Mouse (Mus musculus) ES-E14 (cell line): ENCODE results near the gene Dcaf17. TPM values are rescaled to one million over a fixed set of nuclear protein-coding genes. Genes with fewer than 3 reads are reported as not detected.

Source experiments
- DNase-seq: peaks from one replicate; pipeline ENCODE4 v3.0.0-alpha.2; 2013; ENCODE audit warnings: low read depth, low spot score
- H3K27ac ChIP-seq: 2 replicates; pipeline ENCODE4 v1.5.1; 2012; ENCODE audit warnings: low read depth, mild to moderate bottlenecking, low read length, moderate library complexity, mixed read lengths; ENCODE audit not compliant: poor library complexity, insufficient read depth, severe bottlenecking
- H3K36me3 ChIP-seq: 2 replicates; pipeline ENCODE4 v1.6.1; 2012; ENCODE audit warnings: mild to moderate bottlenecking, low read length, moderate library complexity, mixed read lengths; ENCODE audit not compliant: control insufficient read depth, poor library complexity, insufficient read depth, severe bottlenecking
- H3K4me1 ChIP-seq, 2 experiments: fragments of 150-350 bp in 1 of 2; sonication (generic) in 1 of 2; 2 replicates each; pipeline ENCODE4 v1.6.1; 2012; ENCODE audit warnings: low read length in 2 of 2, mild to moderate bottlenecking in 1 of 2, mixed read lengths in 1 of 2; ENCODE audit not compliant: control insufficient read depth in 2 of 2, insufficient read depth in 2 of 2, poor library complexity in 1 of 2
- H3K4me3 ChIP-seq, 2 experiments: fragments of 150-350 bp in 1 of 2; sonication (generic) in 1 of 2; 2 replicates each; pipeline ENCODE4 v1.5.1; 2012; ENCODE audit warnings: low read length in 2 of 2, low read depth in 1 of 2, mild to moderate bottlenecking in 1 of 2, mixed read lengths in 1 of 2; ENCODE audit not compliant: insufficient read depth in 1 of 2, poor library complexity in 1 of 2, severe bottlenecking in 1 of 2
- H3K9ac ChIP-seq: 2 replicates; pipeline ENCODE4 v1.6.1; 2012; ENCODE audit warnings: low read depth, mild to moderate bottlenecking, low read length, mixed read lengths; ENCODE audit not compliant: poor library complexity, insufficient read depth, severe bottlenecking
- H3K9me3 ChIP-seq: fragments of 150-350 bp; sonication (generic); 2 replicates; pipeline ENCODE4 v1.6.1; 2012; ENCODE audit warnings: low read depth, mild to moderate bottlenecking, low read length; ENCODE audit not compliant: control insufficient read depth, insufficient read depth
- CHD2 ChIP-seq: IDR thresholded peaks from 2 replicates; pipeline ENCODE4 v1.6.1; 2014; ENCODE audit warnings: mild to moderate bottlenecking, low read depth, low read length, inconsistent platforms
- HCFC1 ChIP-seq: IDR thresholded peaks from 2 replicates; pipeline ENCODE4 v1.6.1; 2012; ENCODE audit warnings: low read length, inconsistent platforms, borderline replicate concordance; ENCODE audit not compliant: insufficient read depth
- MAFK ChIP-seq: IDR thresholded peaks from 2 replicates; pipeline ENCODE4 v1.6.1; 2014; ENCODE audit warnings: mild to moderate bottlenecking, low read depth, low read length, inconsistent platforms; ENCODE audit not compliant: insufficient read depth
- ZC3H11A ChIP-seq: IDR thresholded peaks from 2 replicates; pipeline ENCODE4 v1.6.1; 2012; ENCODE audit warnings: low read depth, mild to moderate bottlenecking, inconsistent platforms, low read length, borderline replicate concordance
- ZNF384 ChIP-seq: IDR thresholded peaks from 2 replicates; pipeline ENCODE4 v1.6.1; 2012; ENCODE audit warnings: low read depth, low read length, inconsistent platforms
- in situ Hi-C, 2 experiments: fragments of 600-800 bp; cut with MboI; formaldehyde crosslinking; loops; one replicate each; pipeline ENCODE4 v1.15.1; 2025; ENCODE audit warnings: low sequenced_read_pairs in 2 of 2, inconsistent platforms in 1 of 2; ENCODE audit not compliant: unreplicated experiment in 2 of 2
- total RNA-seq: library from RNA; depleted of rRNA; stranded (reverse); fragments of 300-350 nt; gene quantifications from 2 replicates; pipeline ENCODE4 v1.2.3, GENCODE M21; 2012

Gene Dcaf17
- total RNA-seq, 1 experiment = 20.0 TPM

GRCm38 (mm10) chr2:71050511-71050910, 4.6 kb upstream of the Dcaf17 start:
- Histone ChIP-seq H3K9me3 (no peaks in the 10 kb centered on the region), H3K9ac (no peak overlapping the region), H3K4me3 (no peak overlapping the region), H3K36me3 (peaks cover 2% of the 10 kb centered on the region), H3K4me1 (peaks cover 6 to 10% of the 10 kb centered on the region in 2 experiments; a peak in 3 of 4 replicates), H3K27ac (no peak overlapping the region)
- TF ChIP-seq ZC3H11A (no peak), CHD2 (no peak), ZNF384 (no peak), HCFC1 (no peak), MAFK (no peak)
- in situ Hi-C loops = no loop called here
- DNase-seq = no peak

- Histone ChIP-seq H3K9ac (peak overlapping the region; percentile 97; the same call in 1 of the 2 replicates), H3K27ac (no peak overlapping the region), H3K9me3 (no peaks in the 10 kb centered on the region), H3K4me1 (peaks cover 8 to 9% of the 10 kb centered on the region in 2 experiments; a peak in 3 of 4 replicates), H3K36me3 (peaks cover 3% of the 10 kb centered on the region; the same call in 1 of the 2 replicates), H3K4me3 (peak overlapping the region; percentile 90 to 96)
- TF ChIP-seq CHD2 = no peak
- TF ChIP-seq ZC3H11A = no peak
- TF ChIP-seq ZNF384 = no peak
- TF ChIP-seq HCFC1 = no peak
- no peak for TF ChIP-seq MAFK
- in situ Hi-C loops = no loop called here
- DNase-seq = no peak
These were observed 412 bp upstream of the Dcaf17 start for GRCm38 (mm10) chr2:71054716-71055115.

DNA sequence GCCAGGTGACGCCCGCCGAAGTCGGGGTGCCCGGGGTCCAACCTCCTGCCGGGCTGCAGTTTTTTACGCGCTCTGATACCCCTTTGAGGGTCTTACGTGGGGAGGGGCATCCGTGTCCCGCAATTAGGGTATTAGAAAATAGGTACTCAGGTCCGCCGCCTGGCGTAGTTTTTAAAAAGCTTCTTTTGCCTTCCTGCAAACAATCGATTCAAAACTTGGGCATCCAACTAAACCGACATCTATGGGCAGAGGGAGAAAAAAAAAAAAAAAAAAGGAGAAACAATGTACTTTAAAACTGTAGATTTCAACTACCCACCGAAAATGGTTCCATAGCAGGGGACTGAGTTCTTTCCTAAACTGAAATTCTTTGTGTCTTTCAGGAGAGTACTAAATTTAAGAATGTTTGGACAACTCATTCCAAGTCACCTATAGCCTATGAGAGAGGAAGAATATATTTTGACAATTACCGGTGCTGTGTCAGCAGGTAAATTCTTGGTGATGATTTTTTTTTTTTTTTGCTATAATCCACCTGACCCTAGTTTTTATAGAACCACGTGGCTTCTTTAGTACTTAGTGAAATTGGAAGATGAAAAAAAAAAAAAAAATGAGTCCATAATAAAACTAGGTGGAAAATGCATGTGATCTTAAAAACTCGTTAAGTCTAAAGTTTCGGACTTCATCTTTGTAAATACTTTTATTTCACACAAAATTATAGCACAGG, 1.1 kb downstream of the Dcaf17 start:
- no peaks in the 10 kb centered on the region for H3K9me3 ChIP-seq
- peaks cover 6% of the 10 kb centered on the region; the same call in 1 of the 2 replicates for H3K36me3 ChIP-seq
- TF ChIP-seq MAFK (no peak), ZNF384 (0 out of 2 replicates have a peak, but pooled peaks have one; percentile 30)
- H3K4me1 ChIP-seq = peaks cover 6% of the 10 kb centered on the region in 2 experiments; a peak in 3 of 4 replicates
- no peak for DNase-seq
- peak overlapping the region; percentile 89 to 90 for H3K4me3 ChIP-seq
- in situ Hi-C loops = no loop called here
- peak overlapping the region; percentile 60 for H3K27ac ChIP-seq
- peak overlapping the region; percentile 90 for H3K9ac ChIP-seq

DNA sequence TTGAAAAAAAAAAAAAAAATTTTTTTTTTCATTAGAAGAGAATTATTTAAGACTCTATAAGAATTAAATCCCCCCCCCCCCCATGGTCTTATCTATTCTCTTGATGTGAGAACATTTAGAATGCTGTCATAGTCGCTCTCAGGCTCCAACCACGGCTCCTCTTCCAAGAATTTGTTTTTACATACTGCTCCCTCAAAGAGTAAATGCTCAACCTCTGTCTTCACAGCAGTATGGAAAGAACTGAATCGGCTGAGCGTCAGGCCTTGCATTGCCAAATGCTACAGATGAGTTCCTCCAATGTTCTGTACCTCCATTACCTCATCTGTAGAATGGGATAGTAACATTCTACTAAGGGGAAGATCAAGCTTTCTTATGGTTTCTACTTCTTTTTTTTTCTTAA, 16.5 kb downstream of the Dcaf17 start:
- H3K36me3 ChIP-seq = no peaks in the 10 kb centered on the region
- H3K27ac ChIP-seq = no peak overlapping the region
- H3K9me3 ChIP-seq = no peaks in the 10 kb centered on the region
- H3K9ac ChIP-seq = no peak overlapping the region
- in situ Hi-C loops = no loop called here
- no peak for DNase-seq
- TF ChIP-seq HCFC1 (no peak), ZNF384 (no peak), MAFK (no peak), ZC3H11A (no peak), CHD2 (no peak)
- H3K4me3 ChIP-seq = no peak overlapping the region
- no peaks in the 10 kb centered on the region for H3K4me1 ChIP-seq

DNA sequence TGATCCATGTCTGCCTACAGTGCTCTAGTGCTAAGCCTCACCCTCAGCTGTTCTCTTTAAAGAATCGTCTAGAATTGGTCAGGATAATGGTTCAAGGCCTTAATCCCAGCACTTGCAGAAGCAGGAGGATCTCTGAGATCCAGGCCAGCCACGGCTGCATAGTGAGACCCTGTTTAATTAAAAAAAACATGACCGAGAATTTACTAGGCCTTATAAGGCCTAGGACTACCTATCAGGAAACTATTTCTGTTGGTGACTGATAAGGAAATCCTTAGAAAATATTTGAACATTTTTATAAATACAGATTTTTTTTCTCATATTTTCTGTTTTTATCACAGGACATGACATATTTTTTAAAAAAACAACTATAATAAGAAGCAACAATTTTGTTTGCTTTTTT, 18.2 kb downstream of the Dcaf17 start:
- Histone ChIP-seq H3K9me3 (no peaks in the 10 kb centered on the region), H3K9ac (no peak overlapping the region), H3K36me3 (no peaks in the 10 kb centered on the region; the same call in 1 of the 2 replicates), H3K4me1 (no peaks in the 10 kb centered on the region), H3K27ac (no peak overlapping the region), H3K4me3 (no peak overlapping the region)
- in situ Hi-C loops = no loop called here
- DNase-seq = no peak
- TF ChIP-seq ZC3H11A = no peak
- no peak for TF ChIP-seq CHD2
- TF ChIP-seq HCFC1 = no peak
- no peak for TF ChIP-seq MAFK
- no peak for TF ChIP-seq ZNF384
